Mouse (Mus musculus) small intestine, adult 2 months (tissue): Measurements from ENCODE around the gene Rasgef1b. TPM values are rescaled to one million over a fixed set of nuclear protein-coding genes. Genes with fewer than 3 reads are reported as not detected.

ENCODE experiments used
- H3K27ac ChIP-seq: fragments of 200-500 bp; 2 replicates; pipeline ENCODE4 v1.5.1; 2012; ENCODE audit warnings: low read depth, low read length, control low read depth, inconsistent platforms; ENCODE audit not compliant: insufficient read depth
- H3K27me3 ChIP-seq: fragments of 200-500 bp; 2 replicates; pipeline ENCODE4 v1.6.1; 2012; ENCODE audit warnings: mild to moderate bottlenecking, moderate library complexity, low read length, inconsistent platforms; ENCODE audit not compliant: control insufficient read depth, insufficient read depth
- H3K36me3 ChIP-seq: fragments of 200-500 bp; 2 replicates; pipeline ENCODE4 v1.6.1; 2012; ENCODE audit warnings: mild to moderate bottlenecking, low read length, control low read depth, inconsistent platforms; ENCODE audit not compliant: control insufficient read depth, insufficient read depth
- H3K4me1 ChIP-seq: fragments of 200-500 bp; 2 replicates; pipeline ENCODE4 v1.6.1; 2012; ENCODE audit warnings: low read length, inconsistent platforms, mixed read lengths; ENCODE audit not compliant: control insufficient read depth, insufficient read depth, insufficient read length
- H3K4me3 ChIP-seq: fragments of 200-500 bp; 2 replicates; pipeline ENCODE4 v1.5.1; 2012; ENCODE audit warnings: low read depth, mild to moderate bottlenecking, control low read depth, inconsistent platforms, low read length, moderate library complexity
- CTCF ChIP-seq: fragments of 200-500 bp; IDR thresholded peaks from 2 replicates; pipeline ENCODE4 v1.5.1; 2012; ENCODE audit warnings: low read depth, mild to moderate bottlenecking, control low read depth, inconsistent platforms, low read length, moderate library complexity, mixed read lengths; ENCODE audit not compliant: insufficient replicate concordance, insufficient read length; ENCODE audit errors: extremely low read depth
- POLR2A ChIP-seq: fragments of 200-500 bp; IDR thresholded peaks from 2 replicates; pipeline ENCODE4 v1.6.1; 2012; ENCODE audit warnings: low read depth, mild to moderate bottlenecking, control low read depth, inconsistent platforms, low read length, moderate library complexity
- WGBS: fragments of 180-500 bp; shearing (Covaris S2); methylation state at CpG from one replicate; pipeline ENCODE4 v1.1.7; 2018; 5-methylcytosine and 5-hydroxymethylcytosine counted together
- polyA plus RNA-seq: library from polyadenylated mRNA; depleted of rRNA; stranded (reverse); fragments of >200 nt; gene quantifications from 2 replicates; pipeline ENCODE4 v1.2.3, GENCODE M21; 2012; rRNA removed

Rasgef1b gene
- polyA plus RNA-seq: 4.9 and 16.2 TPM in 2 replicates

DNA sequence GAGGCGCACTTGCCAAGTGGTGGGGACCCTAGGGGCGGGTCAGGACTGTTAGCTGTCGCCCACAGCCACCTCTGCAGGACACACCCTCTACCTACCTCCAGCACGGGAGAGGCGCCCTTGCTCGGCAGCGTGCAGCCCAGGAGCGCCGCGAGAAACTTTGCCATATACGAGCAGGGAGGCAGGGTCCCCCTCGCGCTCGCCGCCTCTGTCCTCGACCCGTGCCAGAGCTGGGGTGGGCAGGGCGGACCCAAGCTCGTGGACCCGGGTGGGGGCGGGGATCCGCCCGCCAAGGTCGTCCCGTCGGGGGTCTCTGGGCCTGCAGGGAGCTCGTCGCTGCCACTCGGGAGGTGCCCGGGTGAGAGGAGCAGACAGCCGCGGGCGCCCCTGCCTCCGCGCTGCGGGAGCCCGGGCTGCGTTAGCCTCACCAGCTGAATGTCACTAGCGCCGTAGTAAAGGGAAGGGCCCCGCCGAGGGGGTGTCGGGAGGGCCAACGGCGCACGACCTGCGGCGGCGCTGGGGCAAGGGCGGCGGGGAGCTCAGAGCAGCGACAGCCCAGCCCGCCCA lies at the start of gene Rasgef1b:
Rasgef1b (minus strand) TSS at position 417 of the 564 bp plus-strand sequence.
- TF ChIP-seq CTCF: no peak
- no peak for TF ChIP-seq POLR2A
- no peak within 1 kb of the TSS for H3K27ac ChIP-seq
- under 1% methylated on average over 50 of the region's 53 CpGs for WGBS

DNA sequence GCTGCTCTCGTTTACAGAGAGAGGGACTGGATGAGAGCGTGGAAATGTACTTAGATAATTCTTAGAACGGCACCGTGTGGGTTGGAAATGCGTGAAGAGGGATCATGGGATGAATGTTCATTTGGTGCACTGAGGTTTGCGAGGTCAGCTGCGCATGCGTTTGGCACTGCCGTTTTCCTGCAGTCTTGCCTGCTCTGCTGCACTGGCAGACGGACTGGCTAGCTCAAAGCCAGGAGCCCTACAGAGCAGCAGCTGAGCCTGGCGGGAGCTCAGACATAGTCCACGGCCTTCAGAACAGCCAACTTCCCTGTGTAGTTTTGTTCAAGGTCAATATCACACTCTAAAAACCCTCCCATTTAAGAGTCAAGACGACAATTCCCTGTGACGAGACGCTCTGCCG lies 46.5 kb upstream of the Rasgef1b start:
- H3K4me1 ChIP-seq: 0 out of 2 replicates have a peak, but pooled peaks cover 2% of the 10 kb centered on the region
- H3K4me3 ChIP-seq: no peak overlapping the region
- H3K27ac ChIP-seq: no peak overlapping the region
- no peaks in the 10 kb centered on the region for H3K36me3 ChIP-seq
- H3K27me3 ChIP-seq: no peaks in the 10 kb centered on the region
- 79% methylated on average over 16 of the region's 16 CpGs for whole genome bisulfite sequencing
- no peak for TF ChIP-seq CTCF
- no peak for TF ChIP-seq POLR2A

More for the DNA sequence above, at the start of gene Rasgef1b:
- peaks cover 6% of the 10 kb centered on the region; the same call in 1 of the 2 replicates for H3K4me1 ChIP-seq
- peaks cover 12% of the 10 kb centered on the region for H3K27me3 ChIP-seq
- no peaks in the 10 kb centered on the region for H3K36me3 ChIP-seq
- H3K4me3 ChIP-seq: peak within 1 kb of the TSS; percentile 67

DNA sequence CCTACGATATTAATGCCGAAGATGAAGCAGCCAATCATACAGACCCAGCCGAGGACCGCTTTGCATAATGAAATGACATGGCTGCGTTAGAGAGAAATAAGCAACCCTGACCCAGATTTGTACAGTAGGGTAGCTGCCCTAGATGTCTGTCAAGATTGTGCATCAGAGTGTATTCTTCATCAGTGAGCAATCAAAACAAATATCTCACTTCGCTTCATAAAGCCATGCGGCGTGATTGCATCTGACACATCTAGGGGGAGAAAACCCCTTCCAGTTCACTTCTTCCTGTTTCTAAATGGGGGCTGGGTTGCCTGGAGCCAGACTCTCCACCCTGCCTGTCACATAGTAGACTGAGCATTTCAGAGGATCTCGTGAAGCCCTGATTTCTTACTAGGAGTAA lies 44.4 kb upstream of the Rasgef1b start:
- H3K27ac ChIP-seq: no peak overlapping the region
- no peak overlapping the region for H3K4me3 ChIP-seq
- TF ChIP-seq POLR2A: no peak
- no peak for TF ChIP-seq CTCF
- no peaks in the 10 kb centered on the region for H3K4me1 ChIP-seq
- WGBS: 78% methylated on average over 9 of the region's 9 CpGs
- no peaks in the 10 kb centered on the region for H3K27me3 ChIP-seq
- no peaks in the 10 kb centered on the region for H3K36me3 ChIP-seq

DNA sequence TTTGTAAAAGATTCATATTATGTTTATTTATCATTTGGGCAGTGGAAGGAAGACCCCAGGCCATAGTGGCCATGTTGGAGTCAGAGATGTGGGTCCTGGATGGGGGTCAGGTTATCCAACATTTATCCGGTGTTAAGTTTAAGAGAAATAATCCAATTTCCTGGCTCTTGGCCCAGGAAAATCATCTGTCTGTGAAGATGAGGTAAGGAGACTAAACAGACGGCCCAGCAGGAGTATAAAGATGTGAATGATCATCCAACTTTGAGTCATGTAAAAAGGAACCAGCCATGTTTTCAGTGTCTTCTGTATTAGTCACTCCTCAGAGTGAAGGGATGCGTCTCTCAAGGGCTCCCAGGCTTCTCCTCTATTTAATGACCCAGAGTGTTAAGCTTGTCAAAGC lies 35.4 kb upstream of the Rasgef1b start:
- WGBS: 70% methylated on average over 3 of the region's 3 CpGs
- Histone ChIP-seq H3K27me3 (no peaks in the 10 kb centered on the region), H3K4me3 (no peak overlapping the region), H3K4me1 (no peaks in the 10 kb centered on the region), H3K36me3 (no peaks in the 10 kb centered on the region), H3K27ac (no peak overlapping the region)
- TF ChIP-seq POLR2A (no peak), CTCF (no peak)

DNA sequence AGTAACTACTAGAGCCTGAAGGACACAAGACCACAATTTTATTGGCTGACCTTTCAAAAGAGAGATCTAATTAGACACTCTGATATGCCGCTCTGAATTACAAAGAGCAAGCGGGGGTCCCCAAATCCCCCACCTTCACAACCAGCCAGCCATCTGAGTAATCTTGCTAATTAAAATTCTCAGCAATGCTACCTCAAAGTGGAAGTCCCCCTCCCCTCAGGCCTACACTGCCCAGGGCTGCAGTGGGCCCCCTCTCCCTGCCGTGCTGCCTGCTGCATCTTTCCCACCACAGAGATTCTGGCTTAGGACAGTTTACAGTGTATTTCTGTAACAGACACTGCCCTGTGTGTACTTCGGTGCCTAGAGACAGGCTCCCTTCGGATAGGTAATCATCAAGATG lies 30.0 kb upstream of the Rasgef1b start:
- no peak overlapping the region for H3K27ac ChIP-seq
- TF ChIP-seq POLR2A (no peak), CTCF (no peak)
- H3K4me3 ChIP-seq: no peak overlapping the region
- H3K27me3 ChIP-seq: no peaks in the 10 kb centered on the region
- H3K4me1 ChIP-seq: no peaks in the 10 kb centered on the region
- whole genome bisulfite sequencing: 77% methylated on average over 5 of the region's 5 CpGs
- H3K36me3 ChIP-seq: no peaks in the 10 kb centered on the region

DNA sequence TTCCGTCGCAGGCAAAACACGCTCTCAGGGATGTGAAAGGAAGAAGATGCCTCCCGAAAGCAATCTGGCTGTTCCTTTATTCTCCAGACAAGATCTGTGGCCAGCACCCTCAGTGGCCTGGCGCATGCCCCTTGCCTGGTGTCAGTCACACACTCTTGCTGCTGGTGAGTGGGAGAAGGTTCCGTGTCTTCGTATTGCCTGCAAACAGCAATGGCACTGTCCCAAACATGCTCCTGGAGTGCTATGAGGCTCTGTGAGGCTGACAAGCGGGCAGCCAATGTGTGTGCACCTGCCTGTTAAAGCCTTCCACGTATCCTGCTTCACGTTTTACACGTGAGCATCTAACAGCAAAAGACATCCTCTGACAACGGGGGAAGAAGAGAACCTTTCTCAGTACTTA lies 25.0 kb upstream of the Rasgef1b start:
- Histone ChIP-seq H3K4me3 (no peak overlapping the region), H3K36me3 (no peaks in the 10 kb centered on the region), H3K27ac (no peak overlapping the region), H3K27me3 (no peaks in the 10 kb centered on the region), H3K4me1 (no peaks in the 10 kb centered on the region)
- 83% methylated on average over 12 of the region's 12 CpGs for WGBS
- TF ChIP-seq POLR2A (no peak), CTCF (no peak)

DNA sequence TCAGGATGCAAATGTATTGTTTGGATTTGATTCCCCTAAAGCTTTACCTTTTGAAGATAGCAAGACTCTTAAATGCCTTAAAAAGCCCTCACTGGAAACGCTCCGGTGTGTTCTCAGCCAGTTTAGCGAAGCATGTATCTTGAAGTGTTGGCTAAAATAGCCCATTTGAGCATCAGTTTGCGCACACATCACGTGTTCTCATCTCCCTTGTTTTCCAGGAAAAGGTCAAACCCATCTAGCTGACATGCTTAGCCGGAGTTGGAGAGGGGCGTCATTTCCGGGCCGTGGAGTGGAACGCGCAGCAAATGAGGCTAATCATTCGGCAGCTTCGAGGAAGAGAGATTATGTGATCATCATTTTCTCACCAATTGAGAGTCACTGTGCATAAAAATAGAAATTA lies 24.5 kb upstream of the Rasgef1b start:
- 74% methylated on average over 13 of the region's 13 CpGs for WGBS
- H3K27ac ChIP-seq: no peak overlapping the region
- H3K4me1 ChIP-seq: no peaks in the 10 kb centered on the region
- no peaks in the 10 kb centered on the region for H3K36me3 ChIP-seq
- no peak for TF ChIP-seq POLR2A
- TF ChIP-seq CTCF: no peak
- no peak overlapping the region for H3K4me3 ChIP-seq
- H3K27me3 ChIP-seq: no peaks in the 10 kb centered on the region
